Mouse (Mus musculus) kidney, adult 2 months (tissue): ENCODE measurements around the gene Mum1.

Experiments
- CTCF ChIP-seq: fragments of 200-500 bp; conservative IDR thresholded peaks from 2 replicates; pipeline ENCODE4 v1.5.1; 2011; ENCODE audit warnings: low read depth, mild to moderate bottlenecking, control low read depth, low read length, moderate library complexity, mixed read lengths; ENCODE audit not compliant: insufficient read depth, insufficient read length
- POLR2A ChIP-seq: fragments of 200-500 bp; IDR thresholded peaks from one replicate; pipeline ENCODE4 v1.6.1; 2011; ENCODE audit warnings: low read depth, low read length, control low read depth

DNA sequence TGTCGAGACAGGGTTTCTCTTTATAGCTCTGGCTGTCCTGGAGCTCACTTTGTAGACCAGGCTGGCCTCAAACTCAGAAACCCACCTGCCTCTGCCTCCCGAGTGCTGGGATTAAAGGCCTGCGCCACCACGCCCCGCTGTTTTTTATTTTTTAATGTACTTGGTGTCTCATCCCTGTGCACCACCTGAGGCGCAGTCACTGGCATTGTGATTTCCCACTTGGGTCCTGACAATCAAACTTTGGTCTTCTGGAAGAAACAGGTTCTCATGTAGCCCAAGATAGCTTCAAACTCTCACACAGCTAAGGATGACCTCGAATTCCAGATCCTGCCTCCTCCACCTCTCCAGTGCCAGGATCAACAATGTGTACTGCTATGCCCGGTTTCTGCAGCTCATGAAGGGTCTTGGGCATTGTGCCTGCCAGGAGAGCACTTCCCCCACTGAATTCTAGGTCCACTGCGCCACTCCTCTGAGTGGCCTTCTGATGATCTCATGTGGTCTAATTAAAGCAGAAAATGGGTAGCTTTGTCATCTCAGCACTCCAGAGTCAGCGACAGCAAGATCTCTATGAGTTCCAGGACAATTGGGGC is 36.6 kb downstream of the Mum1 start:
- TF ChIP-seq POLR2A (no peak), CTCF (no peak)
